Mouse (Mus musculus) heart, adult 2 months (tissue): ENCODE data around the gene Hsd17b1.
"Not testable (repeated sequence)": the region's sequence is repeated elsewhere in the genome, so short reads cannot be mapped to it uniquely, and the experiment has no call there.

ENCODE experiments used
- CTCF ChIP-seq: fragments of 200-600 bp; IDR thresholded peaks from 2 replicates; pipeline ENCODE4 v1.8.1; 2022; ENCODE audit warnings: antibody characterized with exemption, mild to moderate bottlenecking, moderate library complexity
- EP300 ChIP-seq: fragments of 200-500 bp; IDR thresholded peaks from 2 replicates; pipeline ENCODE4 v1.6.1; 2011; ENCODE audit warnings: low read depth, low read length, control low read depth; ENCODE audit not compliant: insufficient read depth
- POLR2A ChIP-seq: fragments of 200-500 bp; IDR thresholded peaks from 2 replicates; pipeline ENCODE4 v1.6.1; 2011; ENCODE audit warnings: mild to moderate bottlenecking, low read depth, low read length, control low read depth; ENCODE audit not compliant: insufficient read depth

GRCm38 (mm10) chr11:101125008-101125407, 46.8 kb downstream of the Hsd17b1 start:
- TF ChIP-seq POLR2A, EP300, CTCF: not testable (repeated sequence)
